13 mouse cellular contexts compared by ENCODE assay signal in genomic region chr11:29638861-29639260, GRCm38 (mm10). TPM values are rescaled to one million over a fixed set of nuclear protein-coding genes. Genes with fewer than 3 reads are reported as not detected.
A peak's percentile ranks its signal among the peaks of the same experiment; 100 is the strongest.
DNase-seq lines count a peak whose midpoint lies in the region; ATAC-seq and TF ChIP-seq lines count a peak whose summit lies in the region.
"Had no signal": no experiment of that assay in that cellular context is flagged by ENCODE, and none has a peak within 500 bp of the region (broad histone marks: within the 10 kb centered on the region; RNA-seq: fewer than 3 reads in every experiment).

No protein-coding gene starts in this region.

- H3K27ac ChIP-seq in heart, adult 2 months: peak overlapping the region; percentile 9; the same call in 1 of the 2 replicates
- no peak overlapping the region for H3K27ac ChIP-seq in MEL (ENCODE audit: control insufficient read depth, low read depth, low read length)
- peak overlapping the region; percentile 47 for H3K27ac ChIP-seq in limb, embryonic 15.5 days
- no peak overlapping the region for H3K27ac ChIP-seq in midbrain, embryonic 14.5 days (replicated peaks; ENCODE audit: low read depth, low read length)
- H3K27ac ChIP-seq: embryonic facial prominence, embryonic 13.5 days; gastrocnemius, adult 2 months; liver, embryonic 14.5 days; midbrain, embryonic 13.5 days had no signal

- H3K4me2 ChIP-seq in limb, embryonic 15.5 days: no peak overlapping the region
- H3K4me2 ChIP-seq in midbrain, embryonic 14.5 days (ENCODE audit: low read length): no peak overlapping the region
- H3K4me2 ChIP-seq: embryonic facial prominence, embryonic 13.5 days; midbrain, embryonic 13.5 days had no signal

- no peak for DNase-seq in heart, adult 2 months
- no peak for DNase-seq in heart, adult 8-10 months (ENCODE audit: low spot score)
- peak; percentile 59 for DNase-seq in MEL (ENCODE audit: low read depth, low spot score)
- peak; percentile 56 for DNase-seq in gonadal fat pad, adult 2 months (ENCODE audit: low read depth)
- DNase-seq in midbrain, embryonic 14.5 days: no peak
- DNase-seq: cerebellum, adult 11 months; gastrocnemius, adult 2 months had no signal

- no peak overlapping the region for H3K9ac ChIP-seq in heart, adult 2 months (ENCODE audit: low read depth, low read length)
- no peak overlapping the region for H3K9ac ChIP-seq in MEL (ENCODE audit: control insufficient read depth, low read depth, low read length, poor library complexity, severe bottlenecking)
- H3K9ac ChIP-seq in limb, embryonic 15.5 days: no peak overlapping the region
- H3K9ac ChIP-seq in midbrain, embryonic 14.5 days (replicated peaks; ENCODE audit: low read length): no peak overlapping the region
- H3K9ac ChIP-seq: embryonic facial prominence, embryonic 13.5 days; liver, embryonic 14.5 days; midbrain, embryonic 13.5 days had no signal

- H3K79me2 ChIP-seq in heart, adult 2 months (replicated peaks; ENCODE audit: control insufficient read depth, insufficient read depth, low read length): no peaks in the 10 kb centered on the region
- H3K79me2 ChIP-seq in MEL (ENCODE audit: control insufficient read depth, insufficient read depth, low read length, poor library complexity): no peaks in the 10 kb centered on the region

- WGBS in heart, adult 2 months: 5% methylated on average over 2 of the region's 2 CpGs
- WGBS in limb, embryonic 15.5 days: 10% methylated on average over 2 of the region's 2 CpGs
- WGBS in midbrain, embryonic 14.5 days: 43% methylated on average over 2 of the region's 2 CpGs

- TF ChIP-seq RAD21 in MEL (IDR thresholded peaks at IDR 0.05; ENCODE audit: low read depth, low read length): no peak

- ATAC-seq in limb, embryonic 15.5 days (ENCODE audit: insufficient number of reproducible peaks, low FRiP score, low TSS enrichment, low read depth): no peak
- no peak for ATAC-seq in midbrain, embryonic 14.5 days (ENCODE audit: low FRiP score, low TSS enrichment)
- ATAC-seq in monocyte, adult 5-6 weeks (replicated peaks; ENCODE audit: insufficient number of reproducible peaks, low FRiP score, low TSS enrichment, poor library complexity, severe bottlenecking): no peak
- no peak for ATAC-seq in inflammation-experienced regulatory T-cells, adult 6 months
- ATAC-seq: midbrain, embryonic 13.5 days had no signal

- peaks cover 4% of the 10 kb centered on the region; the same call in 1 of the 2 replicates for H3K36me3 ChIP-seq in heart, adult 2 months (ENCODE audit: control insufficient read depth, insufficient read depth, low read length)
- H3K36me3 ChIP-seq in MEL (ENCODE audit: control insufficient read depth in 1 of 2, insufficient read depth in 2 of 2, low read length in 2 of 2): no peaks in the 10 kb centered on the region; a peak in 1 of 4 replicates
- H3K36me3 ChIP-seq in limb, embryonic 15.5 days: no peaks in the 10 kb centered on the region
- H3K36me3 ChIP-seq in midbrain, embryonic 14.5 days (ENCODE audit: control insufficient read depth, insufficient read depth, low read length): no peaks in the 10 kb centered on the region
- H3K36me3 ChIP-seq: embryonic facial prominence, embryonic 13.5 days; midbrain, embryonic 13.5 days had no signal

- no peak for TF ChIP-seq POLR2A in heart, adult 2 months (IDR thresholded peaks at IDR 0.05; ENCODE audit: insufficient read depth, low read depth, low read length)
- no peak for TF ChIP-seq POLR2A in MEL (IDR thresholded peaks at IDR 0.05; ENCODE audit: control insufficient read depth in 1 of 2, insufficient read depth in 1 of 2, low read depth in 1 of 2, low read length in 2 of 2, poor library complexity in 1 of 2)

- no peak for TF ChIP-seq EP300 in heart, adult 2 months (IDR thresholded peaks at IDR 0.05; ENCODE audit: insufficient read depth, low read depth, low read length)
- TF ChIP-seq EP300 in MEL (IDR thresholded peaks at IDR 0.05; ENCODE audit: low read depth in 1 of 2, low read length in 2 of 2): 0 out of 4 replicates have a peak, but pooled peaks of 1 of the 2 experiments have one; percentile 10

- intact Hi-C loops in heart, adult 2 months (cut with DNase I): no loop called here

- no peaks in the 10 kb centered on the region for H3K9me3 ChIP-seq in MEL (replicated peaks; ENCODE audit: insufficient read depth, low read length)
- no peaks in the 10 kb centered on the region for H3K9me3 ChIP-seq in limb, embryonic 15.5 days
- H3K9me3 ChIP-seq in midbrain, embryonic 14.5 days (ENCODE audit: control insufficient read depth, low read length): no peaks in the 10 kb centered on the region
- H3K9me3 ChIP-seq: embryonic facial prominence, embryonic 13.5 days; midbrain, embryonic 13.5 days had no signal

- no peaks in the 10 kb centered on the region for H3K27me3 ChIP-seq in heart, adult 2 months (ENCODE audit: control insufficient read depth, insufficient read depth, low read length)
- no peaks in the 10 kb centered on the region for H3K27me3 ChIP-seq in MEL (ENCODE audit: control insufficient read depth in 1 of 2, insufficient read depth in 2 of 2, low read length in 2 of 2)
- no peaks in the 10 kb centered on the region for H3K27me3 ChIP-seq in limb, embryonic 15.5 days
- no peaks in the 10 kb centered on the region for H3K27me3 ChIP-seq in midbrain, embryonic 14.5 days (ENCODE audit: control insufficient read depth, insufficient read depth, low read length)
- H3K27me3 ChIP-seq: embryonic facial prominence, embryonic 13.5 days; midbrain, embryonic 13.5 days had no signal

- peaks cover 5% of the 10 kb centered on the region; the same call in 1 of the 2 replicates for H3K4me1 ChIP-seq in heart, adult 2 months (ENCODE audit: control insufficient read depth, insufficient read depth, low read length)
- H3K4me1 ChIP-seq in MEL (ENCODE audit: control insufficient read depth in 1 of 2, insufficient read depth in 2 of 2, low read length in 2 of 2): 0 out of 4 replicates have a peak, but pooled peaks cover 0 to 3% of the 10 kb centered on the region in 2 experiments
- H3K4me1 ChIP-seq in limb, embryonic 15.5 days: peaks cover 24% of the 10 kb centered on the region; the same call in 1 of the 2 replicates
- H3K4me1 ChIP-seq in midbrain, embryonic 14.5 days (ENCODE audit: control insufficient read depth, insufficient read depth, low read length): no peaks in the 10 kb centered on the region

- no peak overlapping the region for H3K4me3 ChIP-seq in heart, adult 2 months
- H3K4me3 ChIP-seq in MEL (ENCODE audit: control insufficient read depth in 1 of 2, insufficient read depth in 1 of 2, low read depth in 2 of 2, low read length in 2 of 2): no peak overlapping the region
- no peak overlapping the region for H3K4me3 ChIP-seq in limb, embryonic 15.5 days
- no peak overlapping the region for H3K4me3 ChIP-seq in midbrain, embryonic 14.5 days (replicated peaks; ENCODE audit: low read depth, low read length)
- H3K4me3 ChIP-seq: embryonic facial prominence, embryonic 13.5 days; gastrocnemius, adult 2 months; midbrain, embryonic 13.5 days had no signal

- no peak for TF ChIP-seq CTCF in heart, adult 2 months (IDR thresholded peaks at IDR 0.05)
- no peak for TF ChIP-seq CTCF in MEL (IDR thresholded peaks at IDR 0.05 in 2 of 3, conservative IDR thresholded peaks at IDR 0.05 in 1 of 3; ENCODE audit: control insufficient read depth in 1 of 3, insufficient read depth in 1 of 3, low read depth in 2 of 3, low read length in 3 of 3, poor library complexity in 1 of 3, severe bottlenecking in 1 of 3)

TF ChIP-seq in MEL, 35 proteins besides CTCF, POLR2A, EP300 and RAD21:
- no peak for TF ChIP-seq ZNF384 (IDR thresholded peaks at IDR 0.05; ENCODE audit: low read depth, low read length)
- TF ChIP-seq MEF2A (IDR thresholded peaks at IDR 0.05; ENCODE audit: extremely low read depth, insufficient replicate concordance, low read depth, low read length, poor library complexity, severe bottlenecking): peak; percentile 81; the same call in 1 of the 2 replicates
- no peak for TF ChIP-seq RCOR1 (IDR thresholded peaks at IDR 0.05; ENCODE audit: low read depth, low read length)
- TF ChIP-seq ZC3H11A (IDR thresholded peaks at IDR 0.05; ENCODE audit: low read depth, low read length): no peak
- TF ChIP-seq ZMIZ1 (IDR thresholded peaks at IDR 0.05; ENCODE audit: low read depth, low read length): no peak
- TF ChIP-seq TCF12 (IDR thresholded peaks at IDR 0.05; ENCODE audit: low read depth, low read length): peak; percentile 5; the same call in 1 of the 2 replicates
- no peak for TF ChIP-seq NRF1 (IDR thresholded peaks at IDR 0.05; ENCODE audit: insufficient read depth, low read depth, low read length, poor library complexity, severe bottlenecking)
- TF ChIP-seq HCFC1 (IDR thresholded peaks at IDR 0.05; ENCODE audit: low read depth, low read length): no peak
- no peak for TF ChIP-seq MAFK (IDR thresholded peaks at IDR 0.05; ENCODE audit: borderline replicate concordance, low read depth, low read length)
- 0 out of 2 replicates have a peak, but pooled peaks have one; percentile 30 for TF ChIP-seq GATA1 (IDR thresholded peaks at IDR 0.05; ENCODE audit: low read depth, low read length)
- no peak for TF ChIP-seq ELF1 (IDR thresholded peaks at IDR 0.05; ENCODE audit: low read depth, low read length)
- no peak for TF ChIP-seq TBP (IDR thresholded peaks at IDR 0.05; ENCODE audit: low read depth, low read length)
- TF ChIP-seq BHLHE40 (IDR thresholded peaks at IDR 0.05; ENCODE audit: borderline replicate concordance, low read depth, low read length): no peak

RNA-seq across cellular contexts. Expression of gene Rtn4, which starts 53.9 kb away (rescaled TPM):
- total RNA-seq in heart, adult 2 months (2021): 10 to 100 TPM; 82.5 to 85.3 TPM
- 31.1 and 51.5 TPM in 2 replicates for polyA plus RNA-seq in heart, adult 2 months (2012; rRNA removed)
- total RNA-seq in heart, adult 8-10 months (2022): 10 to 100 TPM; 74.8 to 89.2 (median 82.4) TPM
- 46.5 and 53.1 TPM in 2 replicates for total RNA-seq in MEL (2012; rRNA removed)
- polyA plus RNA-seq in MEL (2012; ENCODE audit: insufficient read depth in 1 of 2, insufficient read length in 2 of 2, low read depth in 1 of 2, low replicate concordance in 2 of 2, missing spikeins in 1 of 2): 100 to 1,000 TPM in 1 of 2 experiments, 10 to 100 TPM in 1; 57.8 to 202 TPM
- polyA plus RNA-seq in gonadal fat pad, adult 2 months (2012; rRNA removed): 90.4 and 110 TPM in 2 replicates
- 72.1 and 94.2 TPM in 2 replicates for polyA plus RNA-seq in limb, embryonic 15.5 days (2015; fragmentation: Nextera tagmentation; extraction: Ambion mirVana)
- 110 and 136 TPM in 2 replicates for polyA plus RNA-seq in midbrain, embryonic 14.5 days (2014; fragmentation: Nextera tagmentation; extraction: Ambion mirVana)
- 151 to 197 TPM (median 169 TPM) in 3 replicates for total RNA-seq in monocyte, adult 5-6 weeks (2017)
- 10 to 100 TPM; 16.3 to 26.1 (median 25.6) TPM for polyA plus RNA-seq in inflammation-experienced regulatory T-cells, adult 6 months (2017; shearing (Covaris generic))

Comparison
In these comparisons a context has a peak if more than half of its experiments do, and no peak if none do; other contexts are left out.
1. DNase-seq: peak in MEL (single experiment) and gonadal fat pad, adult 2 months (single experiment); none in heart, adult 2 months (0 of 2), heart, adult 8-10 months (single experiment) and midbrain, embryonic 14.5 days (single experiment).
2. H3K27ac ChIP-seq: peak in heart, adult 2 months (single experiment) and limb, embryonic 15.5 days (single experiment); none in MEL (single experiment) and midbrain, embryonic 14.5 days (single experiment).